Mouse (Mus musculus): ENCODE measurements at regions not wholly inside any gene's neighbourhood (a gene's known extent, or its start where the extent isn't known, plus 50 kb on each side); places are given as distances from the start of the nearest gene placed in this dataset.

DNA sequence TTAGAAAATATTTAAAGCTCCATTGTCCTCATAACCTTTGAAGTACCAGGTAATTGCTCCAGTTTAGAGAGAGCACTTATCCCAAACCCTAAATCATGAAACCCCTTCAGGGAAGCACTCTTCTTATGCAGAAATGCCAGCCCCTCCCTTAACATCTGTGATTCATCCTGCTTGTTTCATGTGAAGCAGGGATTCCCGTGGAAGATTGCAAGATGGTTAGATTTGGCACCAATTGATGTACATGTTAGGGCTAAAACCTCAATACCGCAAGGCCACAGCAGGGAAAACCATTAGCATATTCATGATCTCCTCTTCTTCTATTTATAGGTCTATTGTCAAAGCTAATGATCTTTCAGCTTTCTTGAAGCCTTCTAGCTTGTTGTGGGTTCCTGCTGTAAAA, 88.8 kb downstream of the Ttc32 start:
- TF ChIP-seq POLR2A (IDR thresholded peaks at IDR 0.05; ENCODE audit: insufficient read length, low read depth) (no peak), USF1 (IDR thresholded peaks at IDR 0.05; ENCODE audit: low read depth) (no peak), TCF12 (IDR thresholded peaks at IDR 0.05; ENCODE audit: insufficient read depth, poor library complexity, severe bottlenecking) (no peak), MYOG (IDR thresholded peaks at IDR 0.05; ENCODE audit: control insufficient read depth in 1 of 3, insufficient read depth in 1 of 3, insufficient read length in 2 of 3, low read depth in 2 of 3) (no peak), REST (IDR thresholded peaks at IDR 0.05; ENCODE audit: insufficient read depth, insufficient read length) (no peak), POLR2AphosphoS2 (IDR thresholded peaks at IDR 0.05; ENCODE audit: insufficient read length, low read depth) (no peak), MYOD1 (IDR thresholded peaks at IDR 0.05; ENCODE audit: control insufficient read depth in 1 of 3, insufficient read length in 2 of 3, low read depth in 2 of 3) (no peak), CEBPB (IDR thresholded peaks at IDR 0.05; ENCODE audit: insufficient read depth, poor library complexity, severe bottlenecking) (no peak), E2F4 (IDR thresholded peaks at IDR 0.05; ENCODE audit: insufficient read depth) (no peak), MAX (IDR thresholded peaks at IDR 0.05; ENCODE audit: low read depth) (no peak), SRF (IDR thresholded peaks at IDR 0.05; ENCODE audit: control insufficient read depth, insufficient read length, low read depth) (no peak)
